Mouse (Mus musculus): ENCODE data around the gene Bcl6b.

DNA sequence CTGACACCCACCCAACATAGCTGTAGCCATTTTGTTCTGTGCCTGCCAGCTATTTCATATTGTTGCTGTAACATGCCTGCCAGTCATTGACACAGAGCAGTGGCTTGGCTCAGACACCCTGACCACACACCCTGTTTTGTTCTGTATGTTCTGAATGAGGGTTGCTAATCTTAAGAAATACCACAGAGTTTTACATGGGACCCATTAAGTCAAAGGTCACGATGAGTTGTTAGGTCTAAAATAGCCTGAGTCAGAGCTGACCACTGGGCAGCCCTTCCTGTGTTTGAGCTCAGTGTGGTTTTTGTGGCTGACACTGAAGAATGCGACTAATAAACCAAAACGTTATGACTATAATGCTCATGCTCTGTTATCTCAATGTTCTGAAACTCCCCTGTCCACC is 31.3 kb downstream of the Bcl6b start:
- no peak for TF ChIP-seq POLR2A (IDR thresholded peaks at IDR 0.05; ENCODE audit: borderline replicate concordance, extremely low read depth, insufficient read depth, insufficient read length, poor library complexity, severe bottlenecking)
- TF ChIP-seq CTCF (IDR thresholded peaks at IDR 0.05; ENCODE audit: borderline replicate concordance, extremely low read depth, insufficient read depth, insufficient read length) = no peak
